Mouse (Mus musculus) cerebellum, postnatal 10 days (tissue): Measurements from ENCODE around the gene Tjp2.

Experiments used
- DNase-seq, 2 experiments: peaks; one replicate each; pipeline ENCODE4 v3.0.0; 2021; ENCODE audit warnings: mixed read lengths in 2 of 2

Tjp2 gene

GRCm38 (mm10) chr19:24220795-24221445 is 3.9 kb downstream of the Tjp2 start:
- DNase-seq, result no peak

GRCm38 (mm10) chr19:24219011-24219410 is 5.8 kb downstream of the Tjp2 start:
- DNase-seq, result no peak

- no peak for DNase-seq
Observed at GRCm38 (mm10) chr19:24218291-24218690, 6.5 kb downstream of the Tjp2 start.

GRCm38 (mm10) chr19:24217851-24218250 is 7.0 kb downstream of the Tjp2 start:
- DNase-seq, result no peak

GRCm38 (mm10) chr19:24216771-24217170 is 8.1 kb downstream of the Tjp2 start:
- DNase-seq, result no peak

GRCm38 (mm10) chr19:24214939-24215338 is 9.9 kb downstream of the Tjp2 start:
- no peak for DNase-seq

- peak; percentile 19 to 28 for DNase-seq
Observed at GRCm38 (mm10) chr19:24213299-24213698, 11.5 kb downstream of the Tjp2 start.

- no peak for DNase-seq
Observed at GRCm38 (mm10) chr19:24212552-24213249, 12.1 kb downstream of the Tjp2 start.

GRCm38 (mm10) chr19:24211168-24211567 is 13.7 kb downstream of the Tjp2 start:
- no peak for DNase-seq

GRCm38 (mm10) chr19:24209516-24209915 is 15.3 kb downstream of the Tjp2 start:
- no peak for DNase-seq

- no peak for DNase-seq
Observed at GRCm38 (mm10) chr19:24207967-24208366, 16.9 kb downstream of the Tjp2 start.

GRCm38 (mm10) chr19:24205001-24205400 is 19.8 kb downstream of the Tjp2 start:
- DNase-seq, result no peak

GRCm38 (mm10) chr19:24201848-24202247 is 23.0 kb downstream of the Tjp2 start:
- peak in 1 of 2 experiments; percentile 34 for DNase-seq

GRCm38 (mm10) chr19:24200566-24200965 is 24.3 kb downstream of the Tjp2 start:
- DNase-seq, result peak in 1 of 2 experiments; percentile 19

GRCm38 (mm10) chr19:24198676-24199303 is 26.0 kb downstream of the Tjp2 start:
- DNase-seq, result no peak

- DNase-seq, result no peak
Observed at GRCm38 (mm10) chr19:24197338-24197737, 27.5 kb downstream of the Tjp2 start.

- DNase-seq, result no peak
Observed at GRCm38 (mm10) chr19:24195224-24195623, 29.6 kb downstream of the Tjp2 start.

GRCm38 (mm10) chr19:24194216-24194615 is 30.6 kb downstream of the Tjp2 start:
- DNase-seq, result peak; percentile 21 to 38

- DNase-seq, result no peak
Observed at GRCm38 (mm10) chr19:24192946-24193345, 31.9 kb downstream of the Tjp2 start.

- no peak for DNase-seq
Observed at GRCm38 (mm10) chr19:24187791-24188190, 37.0 kb downstream of the Tjp2 start.

GRCm38 (mm10) chr19:24187358-24187757 is 37.5 kb downstream of the Tjp2 start:
- peak in 1 of 2 experiments; percentile 40 for DNase-seq

- DNase-seq, result no peak
Observed at GRCm38 (mm10) chr19:24183680-24184235, 41.1 kb downstream of the Tjp2 start.

- DNase-seq, result no peak
Observed at GRCm38 (mm10) chr19:24180415-24180814, 44.4 kb downstream of the Tjp2 start.

- no peak for DNase-seq
Observed at GRCm38 (mm10) chr19:24178086-24178485, 46.7 kb downstream of the Tjp2 start.
